Mouse (Mus musculus): Measurements from ENCODE around the gene Pdcd1. TPM values are rescaled to one million over a fixed set of nuclear protein-coding genes. Genes with fewer than 3 reads are reported as not detected.
"Not testable (repeated sequence)": the region's sequence is repeated elsewhere in the genome, so short reads cannot be mapped to it uniquely, and the experiment has no call there.

The Pdcd1 gene
- not detected for total RNA-seq (2021)
- long read RNA-seq, experiment 1: 0 reads
- long read RNA-seq, experiment 2: 0 reads

DNA sequence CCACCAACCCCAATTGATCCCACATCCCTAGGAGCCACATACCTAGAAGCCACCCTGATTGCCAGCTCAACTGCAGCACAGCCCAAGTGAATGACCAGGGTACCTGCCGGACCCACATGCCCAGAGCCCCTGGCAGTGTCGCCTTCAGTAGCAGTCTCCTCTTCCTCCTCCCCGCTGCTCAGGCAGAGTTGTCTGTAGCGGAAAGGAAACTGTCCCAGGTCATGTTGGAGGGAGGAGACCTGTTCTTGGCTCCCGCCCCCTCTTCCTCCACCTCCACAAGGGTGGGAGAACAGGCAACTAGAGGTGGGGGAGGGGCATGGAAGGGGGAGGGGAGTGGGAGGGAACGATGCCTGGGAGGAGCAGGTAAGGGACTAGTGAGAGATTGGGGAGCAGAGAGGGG lies at the start of gene Pdcd1:
Gene Pdcd1 (minus strand): TSS at position 181 of the 400 bp plus-strand sequence.
- DNase-seq (ENCODE audit: low spot score): no peak

DNA sequence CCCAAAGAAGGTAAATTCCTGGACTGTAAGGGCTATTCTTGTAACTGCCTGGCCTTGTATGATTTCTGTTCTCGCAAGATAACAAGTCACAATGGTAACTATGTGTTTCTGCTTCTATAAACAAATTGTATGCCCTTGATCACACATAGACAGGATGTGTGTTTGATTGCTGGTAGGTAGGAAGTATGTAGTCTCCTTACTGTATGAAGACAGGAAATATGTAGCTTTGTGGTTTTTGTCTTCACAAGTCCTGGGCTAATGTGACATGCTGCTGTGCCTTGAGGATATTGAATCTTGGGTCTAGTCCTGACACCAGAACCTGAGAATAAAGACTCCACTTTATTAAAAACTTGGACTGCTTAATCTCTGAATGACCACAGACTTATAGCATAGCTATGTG lies 39.4 kb upstream of the Pdcd1 start:
- DNase-seq (ENCODE audit: low spot score): no peak

- DNase-seq (ENCODE audit: low spot score): no peak
Observed at GRCm38 (mm10) chr1:94086311-94086898, 34.1 kb upstream of the Pdcd1 start.

GRCm38 (mm10) chr1:94085324-94086105 lies 33.2 kb upstream of the Pdcd1 start:
- DNase-seq (ENCODE audit: low spot score): no peak

GRCm38 (mm10) chr1:94081761-94082160 lies 29.4 kb upstream of the Pdcd1 start:
- no peak for DNase-seq (ENCODE audit: low spot score)

DNA sequence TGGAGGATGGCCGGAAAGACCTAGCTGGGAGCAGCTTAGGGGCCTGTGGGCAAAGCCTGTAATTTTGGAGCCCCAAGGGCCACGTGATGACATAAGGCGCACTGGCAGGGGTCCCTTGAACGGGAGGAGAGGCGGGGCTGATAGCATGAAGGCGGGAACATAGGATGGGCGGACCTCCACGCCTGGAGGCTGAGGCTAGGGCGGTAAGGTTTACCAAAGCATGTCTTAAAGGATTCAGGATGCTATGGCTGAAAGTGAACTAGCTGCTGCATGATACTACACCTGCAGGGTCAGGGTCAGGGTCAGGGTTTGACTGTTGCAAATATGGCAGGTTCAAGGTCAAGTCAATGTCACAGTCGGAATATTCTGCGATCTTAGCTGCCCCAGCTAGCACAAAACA lies 28.8 kb upstream of the Pdcd1 start:
- no peak for DNase-seq (ENCODE audit: low spot score)

DNA sequence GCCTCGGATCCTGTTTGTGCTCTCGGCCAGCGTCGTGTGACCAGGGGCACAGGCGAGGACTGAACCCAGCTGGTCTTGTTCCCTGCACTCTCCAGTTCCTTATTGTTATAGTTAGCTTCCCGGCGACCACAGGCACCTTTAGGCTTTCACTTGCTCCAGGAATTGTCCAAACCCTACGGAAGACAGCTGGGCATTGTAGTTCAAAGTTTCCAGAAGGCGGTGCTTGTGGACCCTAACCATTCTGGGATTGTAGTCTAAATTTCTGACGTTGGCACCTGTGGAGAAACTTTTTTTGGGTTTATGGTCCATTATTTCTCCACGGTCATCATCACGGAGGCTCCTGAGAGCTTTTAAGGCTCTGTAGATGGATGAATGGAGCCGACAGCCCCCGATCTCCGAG lies 28.4 kb upstream of the Pdcd1 start:
- no peak for DNase-seq (ENCODE audit: low spot score)

GRCm38 (mm10) chr1:94078835-94079440 lies 26.6 kb upstream of the Pdcd1 start:
- DNase-seq (ENCODE audit: low spot score): peak; percentile 80

DNA sequence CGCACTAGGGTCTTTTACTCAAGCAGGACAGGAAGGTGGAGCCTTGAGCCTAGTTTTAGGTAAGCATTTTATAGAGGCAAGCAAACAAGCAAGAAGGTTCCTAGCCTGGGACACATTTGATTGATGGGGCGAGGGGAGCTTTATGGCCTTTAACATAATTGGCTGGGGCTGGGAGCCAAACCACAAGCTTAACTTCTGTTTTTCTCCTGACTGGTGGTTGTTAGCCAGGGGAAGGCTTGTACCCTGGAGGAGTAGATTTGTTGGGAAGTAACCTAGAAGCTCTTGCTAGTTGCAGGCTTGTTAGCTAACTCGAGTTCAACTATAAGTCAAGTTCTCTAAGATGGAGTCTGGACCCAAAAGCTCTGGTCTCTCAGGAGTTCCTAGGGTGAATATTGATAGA lies 26.0 kb upstream of the Pdcd1 start:
- no peak for DNase-seq (ENCODE audit: low spot score)

- no peak for DNase-seq (ENCODE audit: low spot score)
Observed at GRCm38 (mm10) chr1:94076702-94077101, 24.3 kb upstream of the Pdcd1 start.

DNA sequence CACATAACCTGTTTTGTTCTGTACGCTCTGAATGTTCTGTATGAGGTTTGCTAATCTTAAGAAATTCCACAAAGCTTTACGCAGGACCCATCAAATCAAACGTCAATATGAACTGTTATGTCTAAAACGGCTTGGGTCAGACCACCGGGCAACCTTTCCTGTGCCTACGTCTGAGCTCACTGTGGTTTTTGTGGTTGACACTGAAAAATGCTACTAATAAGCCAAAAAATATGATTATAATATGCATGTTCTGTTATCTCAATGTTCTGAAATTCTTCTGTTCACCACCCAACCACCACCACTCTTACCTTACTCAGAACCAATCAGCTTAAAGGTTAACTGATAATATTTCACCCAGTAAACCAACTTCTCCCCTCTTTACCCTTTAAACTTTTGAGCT lies 22.4 kb upstream of the Pdcd1 start:
- no peak for DNase-seq (ENCODE audit: low spot score)

- not testable (repeated sequence) for DNase-seq (ENCODE audit: low spot score)
Observed at GRCm38 (mm10) chr1:94058281-94058680, 5.9 kb upstream of the Pdcd1 start.

DNA sequence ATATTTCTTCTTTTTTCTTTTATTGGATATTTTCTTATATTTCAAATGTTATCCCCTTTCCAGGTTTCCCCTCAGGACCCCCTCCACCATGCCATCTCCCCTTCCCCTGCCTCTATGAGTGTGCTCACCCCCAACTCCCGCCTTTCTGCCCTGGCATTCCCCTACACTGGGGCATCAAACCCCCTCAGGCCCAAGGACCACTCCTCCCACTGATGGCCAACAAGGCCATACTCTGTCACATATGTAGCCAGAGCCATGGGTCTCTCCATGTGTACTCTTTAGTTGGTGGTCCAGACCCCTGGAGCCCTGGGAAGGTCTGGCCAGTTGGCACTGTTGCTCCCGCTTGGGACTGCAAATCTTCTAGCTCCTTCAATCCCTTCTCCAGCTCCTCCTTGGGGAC lies 5.0 kb upstream of the Pdcd1 start:
- no peak for DNase-seq (ENCODE audit: low spot score)

- DNase-seq (ENCODE audit: low spot score): no peak
Observed at GRCm38 (mm10) chr1:94055966-94056365, 3.6 kb upstream of the Pdcd1 start.

DNA sequence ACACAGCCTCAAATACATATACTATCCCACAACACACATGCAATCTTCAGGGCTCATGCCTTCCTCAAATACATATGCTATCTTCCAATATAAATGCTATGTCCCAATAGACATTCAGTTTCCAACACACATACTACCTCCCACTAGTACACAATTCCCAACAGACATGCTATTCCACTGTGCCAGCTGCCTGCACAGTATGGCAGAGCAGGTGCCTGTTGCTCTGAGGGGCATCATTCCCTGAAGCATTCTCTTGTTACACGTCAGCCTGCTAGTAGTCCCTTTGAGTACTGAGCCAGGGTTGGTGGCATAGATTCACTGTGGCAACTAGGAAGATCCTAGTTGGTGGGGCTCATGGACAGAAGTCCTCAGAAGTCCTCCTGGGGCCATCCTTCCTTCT lies 2.1 kb upstream of the Pdcd1 start:
- no peak for DNase-seq (ENCODE audit: low spot score)

GRCm38 (mm10) chr1:94053530-94054216 lies 1.3 kb upstream of the Pdcd1 start:
- no peak for DNase-seq (ENCODE audit: low spot score)

DNA sequence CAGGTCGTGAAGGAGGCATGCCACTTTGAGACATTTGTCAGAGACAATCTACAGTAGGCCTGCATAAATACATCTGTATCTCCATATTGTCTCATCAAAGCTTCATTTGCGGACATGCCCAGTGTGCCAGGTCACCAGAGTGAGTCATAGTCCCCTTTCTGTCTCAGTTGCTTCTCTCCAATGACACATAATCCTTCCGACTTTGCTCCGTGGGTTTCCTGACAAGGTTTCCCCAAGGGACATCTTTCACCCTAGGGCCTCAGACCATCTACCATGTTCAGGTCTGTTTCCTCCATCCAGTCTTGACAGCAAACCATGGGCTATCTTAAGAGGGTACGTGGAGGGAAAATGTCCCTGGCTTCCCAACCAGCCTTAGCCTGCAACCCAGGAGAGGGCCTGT lies 1.2 kb downstream of the Pdcd1 start:
- DNase-seq (ENCODE audit: low spot score): no peak

DNA sequence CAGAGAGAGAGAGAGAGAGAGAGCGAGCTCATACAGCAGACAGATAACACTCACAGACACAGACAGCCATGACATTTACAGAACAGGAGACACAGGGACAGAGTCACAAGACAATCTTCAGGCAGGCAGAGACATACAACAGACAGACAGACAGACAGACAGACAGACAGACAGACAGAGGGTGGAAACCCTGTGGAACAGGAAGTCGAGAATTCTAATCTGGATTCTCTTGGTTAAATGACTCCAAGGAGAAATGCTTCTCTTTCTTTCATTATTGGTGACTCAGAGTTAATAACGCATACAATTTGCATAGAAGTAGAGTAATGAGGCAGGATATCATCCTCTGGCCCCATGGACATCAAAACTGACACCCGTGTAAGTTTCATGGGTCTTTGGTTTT lies 5.8 kb downstream of the Pdcd1 start:
- DNase-seq (ENCODE audit: low spot score): no peak

- no peak for DNase-seq (ENCODE audit: low spot score)
Observed at GRCm38 (mm10) chr1:94045559-94045958, 6.8 kb downstream of the Pdcd1 start.

DNA sequence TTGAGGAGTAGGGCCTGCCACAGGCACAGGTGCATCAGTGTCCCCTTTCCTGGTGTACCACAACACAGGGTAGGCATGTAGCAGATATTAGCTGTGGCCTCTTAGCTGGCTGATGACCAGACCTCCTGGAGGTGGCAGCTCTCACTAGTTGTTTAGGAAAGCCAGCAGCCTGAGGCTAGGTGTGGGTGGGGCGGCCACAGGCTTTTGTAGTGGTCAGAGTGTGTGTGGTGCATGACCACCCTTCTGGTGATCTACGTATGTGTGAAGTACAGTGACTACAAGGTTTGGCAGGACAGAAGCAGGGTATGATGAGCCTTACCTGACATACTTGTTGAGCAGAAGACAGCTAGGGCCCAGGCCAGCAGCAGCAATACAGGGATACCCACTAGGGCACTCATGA lies 12.0 kb downstream of the Pdcd1 start:
- DNase-seq (ENCODE audit: low spot score): no peak

DNA sequence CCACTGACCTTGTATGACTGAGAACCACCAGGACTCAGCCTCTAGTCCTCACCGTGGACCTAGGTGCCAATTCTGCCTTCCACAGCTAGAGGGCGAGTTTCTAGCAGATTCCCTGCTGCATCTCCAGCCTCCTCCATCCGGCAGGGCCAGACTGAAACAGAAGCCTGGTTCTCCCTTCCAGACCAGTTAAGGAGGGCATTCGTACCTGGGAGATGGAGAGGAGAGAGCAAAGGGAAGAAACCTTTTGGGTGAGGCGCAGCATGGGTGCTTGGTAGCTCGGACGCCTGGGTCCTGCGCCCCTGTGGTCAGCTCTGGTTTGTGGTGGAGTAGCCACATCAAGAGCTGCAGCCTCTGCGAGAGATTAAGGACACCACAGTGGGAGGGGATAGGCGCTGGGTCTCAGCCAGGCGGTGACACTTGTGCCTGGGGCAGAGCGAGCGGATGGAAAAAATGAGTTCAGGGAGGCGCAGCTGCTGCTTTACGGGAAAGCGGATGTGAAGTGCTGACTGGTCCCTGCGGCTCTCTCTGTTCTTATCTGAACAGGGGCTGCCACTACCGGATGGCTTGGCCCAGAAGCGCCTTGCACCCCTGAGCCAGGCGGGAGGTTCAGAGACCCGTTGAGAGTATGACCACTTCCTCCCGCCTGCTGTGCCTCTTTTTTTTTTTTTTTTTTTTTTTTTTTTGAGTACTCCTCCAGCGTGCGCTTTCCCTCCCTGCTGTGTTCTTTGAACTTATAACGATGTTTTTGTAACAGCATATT lies 17.2 kb downstream of the Pdcd1 start:
- DNase-seq (ENCODE audit: low spot score): peak; percentile 80
